Mouse (Mus musculus): ENCODE data around the gene Akap5. TPM values are rescaled to one million over a fixed set of nuclear protein-coding genes. Genes with fewer than 3 reads are reported as not detected.

Gene Akap5
- polyA plus RNA-seq (2012; rRNA removed) = 51.2 and 51.4 TPM in 2 replicates

GRCm38 (mm10) chr12:76324679-76325431 lies at the start of gene Akap5:
Akap5 (plus strand) TSS chr12:76324891.
- H3K4me3 ChIP-seq (ENCODE audit: insufficient read depth, low read length) = peak within 1 kb of the TSS; percentile 57
- H3K27ac ChIP-seq (ENCODE audit: insufficient read depth, low read length) = peak within 1 kb of the TSS; percentile 85
- TF ChIP-seq POLR2A (IDR thresholded peaks at IDR 0.05; ENCODE audit: extremely low read depth, insufficient read depth, low read length) (peak; percentile 59; the same call in 1 of the 2 replicates), CTCF (IDR thresholded peaks at IDR 0.05; ENCODE audit: extremely low read depth, insufficient read depth, low read length) (no peak)
- peaks cover 2% of the 10 kb centered on the region; the same call in 1 of the 2 replicates for H3K4me1 ChIP-seq (ENCODE audit: control insufficient read depth, insufficient read depth, low read length)

GRCm38 (mm10) chr12:76278209-76278608 lies 46.5 kb upstream of the Akap5 start:
- Histone ChIP-seq H3K4me1 (ENCODE audit: control insufficient read depth, insufficient read depth, low read length) (peaks cover 8% of the 10 kb centered on the region), H3K27ac (ENCODE audit: insufficient read depth, low read length) (no peak overlapping the region), H3K4me3 (ENCODE audit: insufficient read depth, low read length) (no peak overlapping the region)
- no peak for TF ChIP-seq POLR2A (IDR thresholded peaks at IDR 0.05; ENCODE audit: extremely low read depth, insufficient read depth, low read length)
- no peak for TF ChIP-seq CTCF (IDR thresholded peaks at IDR 0.05; ENCODE audit: extremely low read depth, insufficient read depth, low read length)

- peaks cover 8% of the 10 kb centered on the region for H3K4me1 ChIP-seq (ENCODE audit: control insufficient read depth, insufficient read depth, low read length)
- no peak overlapping the region for H3K4me3 ChIP-seq (ENCODE audit: insufficient read depth, low read length)
- TF ChIP-seq POLR2A (IDR thresholded peaks at IDR 0.05; ENCODE audit: extremely low read depth, insufficient read depth, low read length) (no peak), CTCF (IDR thresholded peaks at IDR 0.05; ENCODE audit: extremely low read depth, insufficient read depth, low read length) (no peak)
- no peak overlapping the region for H3K27ac ChIP-seq (ENCODE audit: insufficient read depth, low read length)
Measured at GRCm38 (mm10) chr12:76280556-76280955, 44.1 kb upstream of the Akap5 start.

- no peak overlapping the region for H3K27ac ChIP-seq (ENCODE audit: insufficient read depth, low read length)
- no peak overlapping the region for H3K4me3 ChIP-seq (ENCODE audit: insufficient read depth, low read length)
- TF ChIP-seq CTCF (IDR thresholded peaks at IDR 0.05; ENCODE audit: extremely low read depth, insufficient read depth, low read length) (no peak), POLR2A (IDR thresholded peaks at IDR 0.05; ENCODE audit: extremely low read depth, insufficient read depth, low read length) (no peak)
- H3K4me1 ChIP-seq (ENCODE audit: control insufficient read depth, insufficient read depth, low read length) = peaks cover 8% of the 10 kb centered on the region
Measured at GRCm38 (mm10) chr12:76281111-76281660, 43.5 kb upstream of the Akap5 start.

GRCm38 (mm10) chr12:76282132-76282531 lies 42.6 kb upstream of the Akap5 start:
- Histone ChIP-seq H3K4me3 (ENCODE audit: insufficient read depth, low read length) (no peak overlapping the region), H3K27ac (ENCODE audit: insufficient read depth, low read length) (no peak overlapping the region), H3K4me1 (ENCODE audit: control insufficient read depth, insufficient read depth, low read length) (peaks cover 8% of the 10 kb centered on the region)
- no peak for TF ChIP-seq CTCF (IDR thresholded peaks at IDR 0.05; ENCODE audit: extremely low read depth, insufficient read depth, low read length)
- TF ChIP-seq POLR2A (IDR thresholded peaks at IDR 0.05; ENCODE audit: extremely low read depth, insufficient read depth, low read length) = no peak

- Histone ChIP-seq H3K4me3 (ENCODE audit: insufficient read depth, low read length) (no peak overlapping the region), H3K27ac (ENCODE audit: insufficient read depth, low read length) (no peak overlapping the region), H3K4me1 (ENCODE audit: control insufficient read depth, insufficient read depth, low read length) (peaks cover 12% of the 10 kb centered on the region)
- TF ChIP-seq POLR2A (IDR thresholded peaks at IDR 0.05; ENCODE audit: extremely low read depth, insufficient read depth, low read length) (no peak), CTCF (IDR thresholded peaks at IDR 0.05; ENCODE audit: extremely low read depth, insufficient read depth, low read length) (no peak)
Measured at GRCm38 (mm10) chr12:76282532-76283173, 42.0 kb upstream of the Akap5 start.

GRCm38 (mm10) chr12:76285418-76285817 lies 39.3 kb upstream of the Akap5 start:
- no peak overlapping the region for H3K4me3 ChIP-seq (ENCODE audit: insufficient read depth, low read length)
- TF ChIP-seq POLR2A (IDR thresholded peaks at IDR 0.05; ENCODE audit: extremely low read depth, insufficient read depth, low read length) = no peak
- no peak for TF ChIP-seq CTCF (IDR thresholded peaks at IDR 0.05; ENCODE audit: extremely low read depth, insufficient read depth, low read length)
- H3K4me1 ChIP-seq (ENCODE audit: control insufficient read depth, insufficient read depth, low read length) = peaks cover 12% of the 10 kb centered on the region
- H3K27ac ChIP-seq (ENCODE audit: insufficient read depth, low read length) = no peak overlapping the region; the same call in 1 of the 2 replicates

- no peak overlapping the region for H3K4me3 ChIP-seq (ENCODE audit: insufficient read depth, low read length)
- peak overlapping the region; percentile 88 for H3K27ac ChIP-seq (ENCODE audit: insufficient read depth, low read length)
- TF ChIP-seq CTCF (IDR thresholded peaks at IDR 0.05; ENCODE audit: extremely low read depth, insufficient read depth, low read length) = no peak
- no peak for TF ChIP-seq POLR2A (IDR thresholded peaks at IDR 0.05; ENCODE audit: extremely low read depth, insufficient read depth, low read length)
- peaks cover 9% of the 10 kb centered on the region for H3K4me1 ChIP-seq (ENCODE audit: control insufficient read depth, insufficient read depth, low read length)
Measured at GRCm38 (mm10) chr12:76287986-76288385, 36.7 kb upstream of the Akap5 start.

- H3K4me1 ChIP-seq (ENCODE audit: control insufficient read depth, insufficient read depth, low read length) = peaks cover 9% of the 10 kb centered on the region
- no peak overlapping the region for H3K4me3 ChIP-seq (ENCODE audit: insufficient read depth, low read length)
- TF ChIP-seq POLR2A (IDR thresholded peaks at IDR 0.05; ENCODE audit: extremely low read depth, insufficient read depth, low read length) (no peak), CTCF (IDR thresholded peaks at IDR 0.05; ENCODE audit: extremely low read depth, insufficient read depth, low read length) (no peak)
- peak overlapping the region; percentile 2 for H3K27ac ChIP-seq (ENCODE audit: insufficient read depth, low read length)
Measured at GRCm38 (mm10) chr12:76288494-76288893, 36.2 kb upstream of the Akap5 start.
